Mouse (Mus musculus): ENCODE data around the gene Ube2q1.

Gene Ube2q1

GRCm38 (mm10) chr3:89772968-89773709 lies at the start of gene Ube2q1:
Gene Ube2q1 (plus strand): TSS chr3:89773616.
- peak; percentile 95 for DNase-seq

DNA sequence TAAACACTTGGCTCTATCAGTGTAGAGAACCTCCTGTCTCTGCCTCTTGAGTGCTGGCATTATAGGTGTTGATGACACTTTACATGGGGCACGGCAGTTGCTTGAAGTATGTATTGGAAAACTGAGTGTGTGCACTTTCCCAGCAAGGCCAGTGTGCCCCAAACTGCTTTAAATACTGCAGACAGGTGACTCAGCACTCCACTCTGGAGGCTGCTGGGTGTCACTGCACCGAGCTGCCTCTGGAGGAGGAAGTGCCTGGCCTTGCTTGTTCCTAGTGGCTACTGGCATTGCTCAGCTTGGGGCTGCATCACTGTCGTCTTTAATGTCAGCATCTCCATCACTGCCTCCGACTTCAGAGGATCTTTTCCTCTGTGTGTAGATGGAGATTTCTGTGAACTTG lies 46.4 kb upstream of the Ube2q1 start:
- DNase-seq, result peak; percentile 38

- no peak for DNase-seq
These were observed 44.6 kb upstream of the Ube2q1 start for GRCm38 (mm10) chr3:89728848-89729247.

DNA sequence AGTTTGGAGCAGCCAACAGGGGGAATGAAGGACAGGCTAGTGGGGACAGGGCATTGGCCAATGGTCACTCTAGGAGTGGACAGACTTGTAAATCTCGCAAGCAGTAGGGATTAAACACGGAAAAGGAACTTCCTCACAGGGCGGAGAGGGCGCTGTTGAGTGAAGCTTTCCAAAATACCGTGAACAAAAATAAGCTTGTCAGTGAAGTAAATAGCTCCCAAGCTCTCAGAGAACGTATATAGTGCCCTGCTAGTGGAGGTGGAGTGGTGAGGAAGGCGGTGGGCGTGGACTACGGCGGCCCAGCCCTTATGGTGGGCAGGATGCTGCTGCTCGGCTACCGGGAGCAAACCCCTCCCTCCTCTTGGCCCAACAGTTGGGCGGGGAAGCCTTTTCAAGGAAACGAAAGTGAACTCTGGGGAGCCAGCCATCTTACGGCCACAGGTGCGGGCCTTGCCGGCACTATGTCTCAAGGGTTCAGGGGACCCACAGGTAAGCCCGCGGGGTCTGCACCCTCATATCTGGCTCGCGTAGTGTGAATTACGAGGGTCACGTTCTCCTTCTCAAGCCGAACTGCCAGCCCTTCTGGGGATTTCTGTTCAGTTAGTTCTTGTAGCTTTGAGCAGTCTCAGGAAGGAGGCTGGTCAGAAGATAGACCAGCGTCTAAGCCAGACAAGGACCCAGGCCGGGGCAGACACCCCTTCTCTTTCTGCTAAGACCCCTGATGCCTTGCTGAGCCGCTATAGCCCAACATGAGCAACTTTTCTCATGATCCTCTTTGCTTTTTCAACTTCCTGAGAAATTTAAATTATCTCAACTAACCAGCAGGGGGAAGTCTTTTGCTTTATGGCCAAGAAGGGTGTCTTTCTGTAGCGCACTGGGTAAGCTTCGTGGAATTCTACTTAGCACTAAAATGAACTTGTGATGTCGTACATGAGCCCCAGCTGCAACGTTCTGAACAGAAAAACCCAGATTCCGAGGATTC lies 42.8 kb upstream of the Ube2q1 start:
- peak; percentile 91 for DNase-seq

DNA sequence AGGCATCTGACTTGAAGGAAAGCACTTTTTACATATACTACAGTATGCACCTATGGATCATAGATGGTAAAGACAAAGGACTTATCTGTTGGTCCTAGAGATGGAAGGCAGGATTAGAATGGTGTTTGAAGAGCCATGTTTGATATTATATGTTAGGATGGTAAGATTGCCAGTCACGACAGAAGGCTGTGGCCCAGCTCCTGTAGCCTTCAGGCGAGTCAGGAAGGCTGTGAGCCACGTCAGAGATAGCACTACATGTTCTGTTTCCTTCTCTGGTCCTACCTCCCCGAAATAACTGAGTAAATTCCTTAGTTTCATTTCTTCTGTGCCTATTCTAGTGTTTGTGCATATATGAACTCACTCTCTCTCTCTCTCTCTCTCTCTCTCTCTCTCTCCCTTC lies 41.3 kb upstream of the Ube2q1 start:
- DNase-seq, result no peak

GRCm38 (mm10) chr3:89738509-89738908 lies 34.9 kb upstream of the Ube2q1 start:
- DNase-seq, result no peak

DNA sequence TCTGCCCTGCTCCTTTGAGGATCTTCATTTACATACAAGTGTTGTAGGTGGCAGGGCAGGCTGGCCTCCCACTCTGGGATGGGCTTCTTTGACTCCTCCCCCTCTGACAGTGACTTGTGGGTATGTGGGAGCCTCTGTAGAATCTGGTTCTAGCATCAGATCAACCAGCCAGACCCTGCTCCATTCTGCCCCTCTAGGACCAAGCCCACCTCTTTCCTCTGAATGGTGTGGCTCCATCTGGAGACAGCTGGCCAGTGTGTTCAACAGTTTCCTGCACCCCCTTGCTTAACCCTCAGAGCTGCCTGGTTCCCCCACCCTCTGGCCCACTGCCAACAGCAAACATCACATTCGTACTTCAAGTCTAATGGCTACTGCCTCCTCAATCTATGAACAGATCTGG lies 21.1 kb upstream of the Ube2q1 start:
- no peak for DNase-seq

- DNase-seq, result no peak
These were observed 18.1 kb upstream of the Ube2q1 start for GRCm38 (mm10) chr3:89755283-89755682.

DNA sequence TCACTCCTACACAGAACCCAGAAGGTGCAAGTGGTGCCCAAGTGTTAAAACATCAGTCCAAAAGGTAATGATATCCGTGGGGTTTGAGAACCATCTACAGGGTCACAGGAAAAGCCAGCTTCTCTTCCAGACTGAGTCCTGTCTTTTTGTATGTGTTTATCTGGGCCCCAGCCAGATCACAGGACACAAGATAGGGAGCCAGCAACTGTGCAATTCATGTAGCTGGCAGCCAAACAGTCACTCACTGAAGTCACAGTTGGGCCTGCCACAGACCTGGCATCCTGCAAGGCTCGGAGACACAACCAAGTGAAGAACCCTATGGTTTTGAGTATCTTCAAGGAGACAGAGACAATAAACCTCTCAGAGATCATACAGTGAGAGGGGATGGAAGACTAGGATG lies 15.6 kb upstream of the Ube2q1 start:
- DNase-seq, result no peak

- DNase-seq, result no peak
These were observed 13.6 kb upstream of the Ube2q1 start for GRCm38 (mm10) chr3:89759786-89760185.

DNA sequence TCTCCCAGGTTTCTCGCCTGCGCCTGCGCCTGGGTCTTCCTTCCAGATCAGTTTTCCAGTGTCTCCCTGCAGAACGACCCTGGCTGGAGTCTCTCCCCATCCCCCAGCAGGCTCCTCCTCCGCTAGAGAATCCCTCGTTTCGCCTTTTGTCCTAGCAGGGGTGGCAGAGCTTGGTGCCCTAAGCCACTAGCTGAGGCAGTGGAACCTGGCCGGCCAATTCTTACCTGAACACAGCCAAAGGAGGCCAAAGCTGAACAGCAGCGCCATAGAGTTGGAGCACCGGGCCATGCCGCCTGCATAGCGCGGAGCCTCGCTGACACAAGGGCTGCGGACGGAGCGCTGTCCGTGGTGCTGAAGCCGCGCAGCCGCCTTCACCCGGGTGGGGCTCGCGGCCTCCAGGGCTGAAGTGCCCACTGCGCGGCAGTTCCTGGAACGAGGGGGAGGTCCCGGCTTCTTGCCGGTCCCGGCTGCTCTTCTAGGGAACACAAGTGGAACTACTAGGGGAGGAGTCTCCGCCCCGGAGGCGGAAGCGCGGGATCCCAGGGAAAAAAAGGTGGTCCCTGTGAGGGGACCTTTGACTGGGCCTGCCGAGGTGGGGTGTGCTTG lies 9.2 kb upstream of the Ube2q1 start, which contains the start of gene Chrnb2:
TSS of gene Chrnb2 (minus strand) at position 514 of the 606 bp plus-strand sequence.
- DNase-seq, result peak; percentile 76

GRCm38 (mm10) chr3:89769584-89769983 lies 3.8 kb upstream of the Ube2q1 start:
- DNase-seq, result no peak

DNA sequence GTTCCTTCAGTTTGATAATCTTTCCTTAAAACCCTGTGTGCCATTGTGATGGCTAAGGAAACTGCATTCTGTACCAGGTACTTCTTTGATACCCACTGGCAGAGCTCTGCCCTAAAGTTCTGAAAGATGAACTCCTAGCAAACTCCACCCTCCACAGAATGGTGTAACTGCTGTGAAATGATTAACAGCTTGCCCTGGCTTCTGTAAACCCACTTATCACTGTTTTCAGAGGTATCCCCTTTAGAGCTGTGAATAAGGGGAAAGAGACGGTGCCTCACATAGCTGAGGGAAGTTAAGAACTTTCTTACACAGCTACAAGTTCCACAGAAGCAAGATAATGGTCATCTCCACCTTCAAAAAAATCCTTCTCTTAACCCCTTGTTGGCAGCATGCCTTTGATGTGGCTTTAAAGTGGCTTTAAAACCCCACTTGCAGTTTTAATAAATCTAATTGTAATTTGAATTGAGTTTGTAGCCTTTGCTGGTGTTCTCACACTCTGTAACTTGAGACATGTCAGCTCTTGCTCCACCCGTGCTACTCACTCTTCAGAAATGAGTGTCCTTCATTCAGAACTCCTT lies 2.9 kb upstream of the Ube2q1 start:
- DNase-seq, result no peak

DNA sequence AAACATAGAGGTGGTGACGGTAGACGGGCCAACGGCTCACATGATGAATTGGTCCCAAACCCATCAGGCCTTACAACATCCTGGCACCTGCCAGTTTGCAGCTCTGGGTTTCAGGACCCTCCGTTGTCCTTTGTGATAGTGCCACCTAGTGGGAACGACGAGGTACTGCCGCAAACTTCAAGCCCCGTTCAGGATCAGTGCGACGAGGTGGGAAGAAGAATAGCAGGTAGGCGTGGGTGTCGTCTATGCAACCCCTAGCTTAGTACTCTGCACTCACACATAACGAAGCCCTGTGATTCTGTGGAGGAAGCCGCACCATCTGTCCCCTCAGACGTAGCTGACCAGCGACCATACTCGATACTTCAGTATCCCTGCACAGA lies 838 bp upstream of the Ube2q1 start:
- peak; percentile 84 for DNase-seq

DNA sequence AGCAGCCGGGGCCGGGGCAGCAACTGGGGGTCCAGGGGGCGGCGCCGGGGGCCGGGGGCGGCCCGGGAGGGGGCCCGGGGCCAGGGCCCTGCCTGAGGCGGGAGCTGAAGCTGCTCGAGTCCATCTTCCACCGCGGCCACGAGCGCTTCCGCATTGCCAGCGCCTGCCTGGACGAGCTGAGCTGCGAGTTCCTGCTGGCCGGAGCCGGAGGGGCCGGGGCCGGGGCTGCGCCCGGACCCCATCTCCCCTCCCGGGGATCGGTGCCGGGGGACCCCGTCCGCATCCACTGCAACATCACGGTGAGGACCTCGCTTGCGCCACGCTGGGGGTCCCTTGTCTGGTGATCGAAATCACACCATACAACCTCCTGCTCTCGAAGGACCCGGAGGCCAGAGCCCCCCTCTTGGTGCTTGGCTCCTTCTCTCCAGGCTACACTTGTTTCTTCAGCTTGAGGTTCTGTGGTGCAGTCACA lies 360 bp downstream of the Ube2q1 start:
- DNase-seq, result no peak

- peak; percentile 22 for DNase-seq
These were observed 982 bp downstream of the Ube2q1 start for GRCm38 (mm10) chr3:89774236-89774960.

- DNase-seq, result no peak
These were observed 2.6 kb downstream of the Ube2q1 start for GRCm38 (mm10) chr3:89776001-89776400.

- DNase-seq, result no peak
These were observed 6.7 kb downstream of the Ube2q1 start for GRCm38 (mm10) chr3:89780102-89780501.

DNA sequence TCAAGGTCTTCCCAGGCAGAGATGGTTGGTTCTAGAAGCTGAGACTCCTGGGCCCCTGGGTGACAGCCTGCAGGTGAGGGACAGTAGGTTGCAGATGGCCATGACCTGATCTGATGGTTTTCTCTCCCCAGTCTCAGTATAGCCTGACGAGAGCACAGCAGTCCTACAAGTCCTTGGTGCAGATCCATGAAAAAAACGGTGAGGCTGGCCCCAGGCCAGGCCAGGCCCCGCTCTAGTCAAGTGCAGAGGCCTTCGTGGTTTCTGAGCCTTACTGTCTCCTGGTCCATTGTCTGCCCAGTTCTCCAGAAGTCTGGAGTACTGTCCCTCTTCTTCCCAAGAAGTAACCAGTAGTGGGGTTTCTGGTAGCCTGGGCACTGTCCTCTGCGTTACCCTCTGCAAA lies 8.2 kb downstream of the Ube2q1 start:
- no peak for DNase-seq

- peak; percentile 87 for DNase-seq
These were observed 11.8 kb downstream of the Ube2q1 start for GRCm38 (mm10) chr3:89784991-89785753.

DNA sequence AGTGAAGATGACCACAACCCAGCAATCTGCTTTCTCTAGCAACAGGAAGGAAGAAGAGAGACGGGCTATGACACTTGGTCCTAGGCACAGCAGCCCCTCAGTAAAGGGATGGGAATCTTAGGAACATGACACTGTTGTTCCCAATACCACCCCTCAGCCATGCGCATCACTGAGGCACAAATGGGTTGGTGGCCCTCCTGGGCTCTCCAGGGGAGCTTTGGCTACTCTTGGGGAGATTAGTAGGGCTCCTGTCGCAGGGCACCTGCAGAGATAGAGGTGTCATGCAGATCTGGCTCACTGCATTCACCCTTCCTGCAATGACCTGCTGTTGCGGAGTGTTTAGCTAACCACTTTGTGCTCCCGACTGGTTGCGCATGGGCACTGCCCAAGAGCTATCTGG lies 12.9 kb downstream of the Ube2q1 start:
- no peak for DNase-seq
